8 mouse cellular contexts compared by ENCODE assay signal in genomic region chrX:12763127-12763834, GRCm38 (mm10). TPM values are rescaled to one million over a fixed set of nuclear protein-coding genes. Genes with fewer than 3 reads are reported as not detected.
A peak's percentile ranks its signal among the peaks of the same experiment; 100 is the strongest.
DNase-seq lines count a peak whose midpoint lies in the region; ATAC-seq and TF ChIP-seq lines count a peak whose summit lies in the region.

No protein-coding gene starts in this region.

- H3K4me2 ChIP-seq in heart, embryonic 11.5 days = peak overlapping the region; percentile 66
- H3K4me2 ChIP-seq in forebrain, postnatal 0 days (ENCODE audit: low read depth) = peak overlapping the region; percentile 51

- peak overlapping the region; percentile 62 for H3K4me3 ChIP-seq in heart, embryonic 11.5 days (ENCODE audit: low read depth, low read length)
- peak overlapping the region; percentile 91 to 97; a peak in 2 of 4 replicates for H3K4me3 ChIP-seq in ES-E14 (ENCODE audit: insufficient read depth in 1 of 2, low read depth in 1 of 2, low read length in 2 of 2, poor library complexity in 1 of 2, severe bottlenecking in 1 of 2)
- peak overlapping the region; percentile 58 for H3K4me3 ChIP-seq in forebrain, postnatal 0 days (ENCODE audit: low read depth, low read length)
- H3K4me3 ChIP-seq in macrophage (ENCODE audit: inconsistent target) = peak overlapping the region; percentile 44

- no peaks in the 10 kb centered on the region for H3K9me3 ChIP-seq in heart, embryonic 11.5 days (replicated peaks; ENCODE audit: control insufficient read depth, low read length)
- no peaks in the 10 kb centered on the region for H3K9me3 ChIP-seq in ES-E14 (ENCODE audit: control insufficient read depth, insufficient read depth, low read depth, low read length)
- H3K9me3 ChIP-seq in forebrain, postnatal 0 days (ENCODE audit: low read length) = no peaks in the 10 kb centered on the region

- no peak overlapping the region for H3K9ac ChIP-seq in heart, embryonic 11.5 days (ENCODE audit: low read depth, low read length)
- H3K9ac ChIP-seq in ES-E14 (ENCODE audit: insufficient read depth, low read depth, low read length, poor library complexity, severe bottlenecking) = no peak overlapping the region
- peak overlapping the region; percentile 68 for H3K9ac ChIP-seq in forebrain, postnatal 0 days

- intact Hi-C loops in heart, postnatal 25 days (cut with DNase I) = loop anchor here (5.0 kb wide), 2 partner anchors 74 to 86 kb away; no protein-coding TSS in a partner anchor

- no peaks in the 10 kb centered on the region for H3K36me3 ChIP-seq in heart, embryonic 11.5 days (ENCODE audit: control insufficient read depth, insufficient read depth, low read length)
- no peaks in the 10 kb centered on the region for H3K36me3 ChIP-seq in ES-E14 (ENCODE audit: control insufficient read depth, insufficient read depth, low read length, poor library complexity, severe bottlenecking)
- H3K36me3 ChIP-seq in forebrain, postnatal 0 days (ENCODE audit: insufficient read depth) = no peaks in the 10 kb centered on the region
- no peaks in the 10 kb centered on the region for H3K36me3 ChIP-seq in macrophage (ENCODE audit: inconsistent target)

- no peak for ATAC-seq in heart, embryonic 11.5 days (replicated peaks; ENCODE audit: insufficient number of reproducible peaks, low FRiP score, low TSS enrichment)
- no peak for ATAC-seq in forebrain, postnatal 0 days
- ATAC-seq in activated CD4-positive, CD25-positive, alpha-beta regulatory T cell, adult 4 months = no peak

- whole genome bisulfite sequencing in heart, embryonic 11.5 days (ENCODE audit: insufficient replicate concordance) = 76% methylated on average over 3 of the region's 3 CpGs
- 54% methylated on average over 3 of the region's 3 CpGs for WGBS in forebrain, postnatal 0 days
- 63% methylated on average over 3 of the region's 3 CpGs for WGBS in macrophage (ENCODE audit: missing documents)

- H3K4me1 ChIP-seq in heart, embryonic 11.5 days (ENCODE audit: control insufficient read depth, insufficient read depth, low read length) = no peaks in the 10 kb centered on the region
- peaks cover 3 to 6% of the 10 kb centered on the region in 2 experiments; a peak in 2 of 4 replicates for H3K4me1 ChIP-seq in ES-E14 (ENCODE audit: control insufficient read depth in 2 of 2, insufficient read depth in 2 of 2, low read length in 2 of 2, poor library complexity in 1 of 2)
- H3K4me1 ChIP-seq in forebrain, postnatal 0 days (ENCODE audit: insufficient read depth) = no peaks in the 10 kb centered on the region

- DNase-seq in heart, postnatal 25 days (ENCODE audit: low spot score) = no peak
- no peak for DNase-seq in ES-E14 (ENCODE audit: low read depth, low spot score)
- peak; percentile 11 for DNase-seq in forebrain, postnatal 0 days
- DNase-seq in urinary bladder, postnatal 36 days (ENCODE audit: low spot score in 2 of 2) = no peak
- no peak for DNase-seq in ovary, postnatal 36 days (ENCODE audit: low spot score)

- H3K27ac ChIP-seq in heart, embryonic 11.5 days (ENCODE audit: low read depth, low read length) = peak overlapping the region; percentile 93
- H3K27ac ChIP-seq in ES-E14 (ENCODE audit: insufficient read depth, low read depth, low read length, poor library complexity, severe bottlenecking) = no peak overlapping the region
- H3K27ac ChIP-seq in forebrain, postnatal 0 days (ENCODE audit: low read depth, low read length) = peak overlapping the region; percentile 94
- no peak overlapping the region for H3K27ac ChIP-seq in macrophage

- H3K79me2 ChIP-seq in macrophage (ENCODE audit: inconsistent target) = peaks cover 26% of the 10 kb centered on the region

- peaks cover 13% of the 10 kb centered on the region for H3K27me3 ChIP-seq in heart, embryonic 11.5 days (ENCODE audit: control insufficient read depth, insufficient read depth, low read length)
- no peaks in the 10 kb centered on the region for H3K27me3 ChIP-seq in forebrain, postnatal 0 days (ENCODE audit: insufficient read depth, low read length)

- in situ Hi-C loops in ES-E14 (cut with MboI; ENCODE audit: low sequenced_read_pairs in 2 of 2, unreplicated experiment in 2 of 2) = no loop called here

- no peak for TF ChIP-seq CTCF in forebrain, postnatal 0 days (IDR thresholded peaks at IDR 0.05; ENCODE audit: low read depth)

TF ChIP-seq in ES-E14, 5 proteins besides CTCF, POLR2A, EP300 and RAD21:
- TF ChIP-seq ZNF384 (IDR thresholded peaks at IDR 0.05; ENCODE audit: low read depth, low read length) = no peak
- TF ChIP-seq MAFK (IDR thresholded peaks at IDR 0.05; ENCODE audit: insufficient read depth, low read depth, low read length) = no peak
- TF ChIP-seq HCFC1 (IDR thresholded peaks at IDR 0.05; ENCODE audit: borderline replicate concordance, insufficient read depth, low read length) = no peak
- TF ChIP-seq CHD2 (IDR thresholded peaks at IDR 0.05; ENCODE audit: low read depth, low read length) = no peak
- TF ChIP-seq ZC3H11A (IDR thresholded peaks at IDR 0.05; ENCODE audit: borderline replicate concordance, low read depth, low read length) = no peak

RNA-seq across cellular contexts. Expression of gene Med14, which starts 1.4 kb away (rescaled TPM):
- polyA plus RNA-seq in heart, embryonic 11.5 days (2014; fragmentation: Nextera tagmentation; extraction: Ambion mirVana) = 31.0 and 35.1 TPM in 2 replicates
- total RNA-seq in heart, postnatal 25 days (2021) = 10 to 100 TPM; 25.9 to 29.0 TPM
- total RNA-seq in ES-E14 (2012; rRNA removed) = 17.3 and 20.0 TPM in 2 replicates
- total RNA-seq in forebrain, postnatal 0 days (2014; rRNA removed) = 23.6 and 31.8 TPM in 2 replicates
- polyA plus RNA-seq in forebrain, postnatal 0 days (2015; fragmentation: Nextera tagmentation; extraction: Ambion mirVana) = 7.2 and 9.2 TPM in 2 replicates
- total RNA-seq in macrophage (2018; cell fraction: chromatin; rRNA removed) = 10 to 100 TPM; 22.0 to 52.7 (median 41.9) TPM
- 10 to 100 TPM in 11 of 26 experiments, 1 to 10 TPM in 15; 7.4 to 13.4 (median 9.7) TPM for total RNA-seq in macrophage (2018; cell fraction: cytosol; rRNA removed)
- 10 to 100 TPM; 12.0 to 41.4 (median 20.1) TPM for total RNA-seq in macrophage (2018; cell fraction: nucleus; rRNA removed)
- polyA plus RNA-seq in macrophage (2018) = 8.5 to 9.5 TPM (median 8.9 TPM) in 3 replicates
- 10 to 100 TPM; 11.1 to 11.8 TPM for polyA plus RNA-seq in activated CD4-positive, CD25-positive, alpha-beta regulatory T cell, adult 4 months (2017; shearing (Covaris generic))

Comparison
In these comparisons a context has a peak if more than half of its experiments do, and no peak if none do; other contexts are left out.
1. H3K27ac ChIP-seq: peak in heart, embryonic 11.5 days (single experiment) and forebrain, postnatal 0 days (single experiment); none in ES-E14 (single experiment) and macrophage (single experiment).
2. H3K4me3 ChIP-seq: peak in every context shown above with its lines; median percentile 94 in ES-E14; 62 in heart, embryonic 11.5 days; 58 in forebrain, postnatal 0 days; 44 in macrophage.